Mouse (Mus musculus) intestine, postnatal 0 days (tissue): ENCODE results near the gene Cdc42ep2. TPM values are rescaled to one million over a fixed set of nuclear protein-coding genes. Genes with fewer than 3 reads are reported as not detected.
A peak's percentile ranks its signal among the peaks of the same experiment; 100 is the strongest.

ENCODE experiments used
- ATAC-seq: fragments of 200-750 bp; cut with Nextera tagmentation; 2 replicates; pipeline ENCODE4 v1.8.0; 2017; ENCODE audit warnings: mild to moderate bottlenecking, moderate TSS enrichment, moderate library complexity
- H3K27ac ChIP-seq: fragments of 300-500 bp; sonication (generic); 2 replicates; pipeline ENCODE4 v1.5.1; 2014; ENCODE audit warnings: mild to moderate bottlenecking, low read depth, low read length, moderate library complexity
- H3K27me3 ChIP-seq: fragments of 300-500 bp; sonication (generic); replicated peaks from 2 replicates; pipeline ENCODE4 v1.6.1; 2014; ENCODE audit warnings: low read length, mixed read lengths; ENCODE audit not compliant: control insufficient read depth, insufficient read depth
- H3K36me3 ChIP-seq: fragments of 300-500 bp; sonication (generic); 2 replicates; pipeline ENCODE4 v1.6.1; 2014; ENCODE audit warnings: mild to moderate bottlenecking, moderate library complexity; ENCODE audit not compliant: control insufficient read depth, insufficient read depth
- H3K4me1 ChIP-seq: fragments of 300-500 bp; sonication (generic); replicated peaks from 2 replicates; pipeline ENCODE4 v1.6.1; 2014; ENCODE audit warnings: antibody characterized with exemption, low read length, mixed read lengths; ENCODE audit not compliant: control insufficient read depth, insufficient read depth
- H3K4me2 ChIP-seq: fragments of 300-500 bp; sonication (generic); replicated peaks from 2 replicates; pipeline ENCODE4 v1.6.1; 2014; ENCODE audit warnings: low read depth, mild to moderate bottlenecking, moderate library complexity
- H3K4me3 ChIP-seq: fragments of 300-500 bp; sonication (generic); 2 replicates; pipeline ENCODE4 v1.5.1; 2014; ENCODE audit warnings: low read depth, low read length
- H3K9ac ChIP-seq: fragments of 300-500 bp; sonication (generic); 2 replicates; pipeline ENCODE4 v1.6.1; 2014; ENCODE audit warnings: mild to moderate bottlenecking, low read depth, low read length
- H3K9me3 ChIP-seq: fragments of 300-500 bp; sonication (generic); 2 replicates; pipeline ENCODE4 v1.6.1; 2016; ENCODE audit warnings: mixed run types; ENCODE audit not compliant: control insufficient read depth
- CTCF ChIP-seq: sonication (generic); IDR thresholded peaks from 2 replicates; pipeline ENCODE4 v1.5.1; 2016; ENCODE audit warnings: low read depth, mild to moderate bottlenecking, control low read depth, antibody characterized with exemption, moderate library complexity
- WGBS: fragments of 180-500 bp; shearing (Covaris S2); extraction: QIAGEN DNeasy Blood & Tissue Kit; methylation state at CpG from one replicate; pipeline ENCODE4 v1.1.7; 2014; 5-methylcytosine and 5-hydroxymethylcytosine counted together
- polyA plus RNA-seq: library from polyadenylated mRNA; unstranded; fragments of >200 nt; fragmentation: Nextera tagmentation; extraction: Ambion mirVana; gene quantifications from 2 replicates; pipeline ENCODE4 v1.2.1, GENCODE M21; 2015

Gene Cdc42ep2
- polyA plus RNA-seq, 1 experiment from 2014 or later = 6.6 TPM

GRCm38 (mm10) chr19:5954031-5954710, 29.6 kb upstream of the Cdc42ep2 start:
- no peaks in the 10 kb centered on the region for H3K27me3 ChIP-seq
- 0 out of 2 replicates have a peak overlapping the region, but pooled peaks have one; percentile 1 for H3K27ac ChIP-seq
- H3K9ac ChIP-seq = no peak overlapping the region
- WGBS = 51% methylated on average over 22 of the region's 22 CpGs
- no peak for TF ChIP-seq CTCF
- H3K4me1 ChIP-seq = peaks cover 4% of the 10 kb centered on the region; the same call in 1 of the 2 replicates
- H3K36me3 ChIP-seq = peaks cover 33% of the 10 kb centered on the region
- H3K4me2 ChIP-seq = no peak overlapping the region
- H3K4me3 ChIP-seq = no peak overlapping the region
- no peak for ATAC-seq
- H3K9me3 ChIP-seq = no peaks in the 10 kb centered on the region

DNA sequence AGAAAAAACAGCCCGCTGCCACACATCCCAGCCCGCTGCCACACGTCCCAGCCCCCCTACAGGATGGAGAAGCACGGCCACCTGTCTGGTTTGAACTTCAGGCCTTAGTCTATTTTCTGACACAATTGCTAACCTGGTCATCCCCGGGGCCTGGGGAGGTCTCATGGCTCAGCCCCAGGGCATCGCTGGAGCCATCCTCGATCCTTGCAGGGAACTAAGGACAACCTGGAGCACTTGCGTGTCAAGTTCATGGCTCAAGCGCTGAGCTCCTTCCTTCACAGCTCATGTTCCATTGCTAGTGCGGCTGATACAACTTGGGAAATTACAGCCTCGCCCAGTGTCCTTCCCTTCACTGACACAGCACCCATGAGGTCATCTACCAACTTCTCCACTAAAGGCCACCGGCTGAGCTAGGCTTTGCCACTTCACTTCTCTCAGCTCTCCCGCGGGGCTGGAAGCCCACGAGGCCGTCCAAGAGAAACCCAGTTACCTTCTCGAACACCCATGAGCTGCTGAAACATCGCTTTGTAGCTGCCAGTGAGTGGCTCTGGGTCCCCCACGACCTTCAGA, 28.7 kb upstream of the Cdc42ep2 start:
- no peak for TF ChIP-seq CTCF
- no peak for ATAC-seq
- no peak overlapping the region for H3K9ac ChIP-seq
- H3K4me3 ChIP-seq = no peak overlapping the region
- peaks cover 4% of the 10 kb centered on the region; the same call in 1 of the 2 replicates for H3K4me1 ChIP-seq
- no peak overlapping the region for H3K4me2 ChIP-seq
- H3K36me3 ChIP-seq = peaks cover 38% of the 10 kb centered on the region
- H3K9me3 ChIP-seq = no peaks in the 10 kb centered on the region
- WGBS = 82% methylated on average over 19 of the region's 19 CpGs
- H3K27me3 ChIP-seq = no peaks in the 10 kb centered on the region
- H3K27ac ChIP-seq = 0 out of 2 replicates have a peak overlapping the region, but pooled peaks have one; percentile 86

DNA sequence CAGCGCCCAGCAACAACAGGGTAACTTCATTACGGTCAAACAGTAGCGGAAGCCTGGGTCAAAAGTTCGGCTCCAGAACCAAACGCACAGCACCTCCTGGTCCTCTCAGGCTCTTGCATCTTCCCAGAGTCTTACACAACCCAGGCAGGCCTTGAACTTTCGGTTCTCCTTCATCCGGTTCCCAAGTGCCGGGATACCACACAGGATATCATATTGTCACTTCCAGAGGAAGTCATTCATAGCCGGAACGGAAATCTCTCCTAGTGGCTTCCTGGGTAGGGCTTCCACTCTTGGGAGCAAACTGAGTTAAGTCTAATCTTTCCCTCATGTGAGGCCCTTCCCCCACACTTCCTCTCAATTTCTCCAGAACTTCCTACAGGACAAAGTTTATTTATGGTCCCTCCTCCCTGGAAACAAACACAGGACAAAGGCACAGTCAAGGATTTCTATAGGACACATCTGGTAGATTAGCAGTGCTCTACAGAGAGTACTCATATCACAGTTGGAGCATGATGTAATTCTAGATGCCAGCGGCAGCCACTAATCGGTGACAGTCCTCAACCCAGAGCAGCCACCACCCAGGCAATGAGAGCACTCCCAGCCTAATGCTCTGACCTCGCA, 27.6 kb upstream of the Cdc42ep2 start:
- Histone ChIP-seq H3K4me3 (no peak overlapping the region), H3K27ac (peak overlapping the region; percentile 86), H3K4me2 (peak overlapping the region; percentile 24; the same call in 1 of the 2 replicates), H3K4me1 (peaks cover 4% of the 10 kb centered on the region; the same call in 1 of the 2 replicates), H3K27me3 (no peaks in the 10 kb centered on the region), H3K9me3 (no peaks in the 10 kb centered on the region), H3K9ac (no peak overlapping the region), H3K36me3 (peaks cover 48% of the 10 kb centered on the region)
- TF ChIP-seq CTCF = no peak
- ATAC-seq = peak; percentile 76
- WGBS = 48% methylated on average over 13 of the region's 13 CpGs

DNA sequence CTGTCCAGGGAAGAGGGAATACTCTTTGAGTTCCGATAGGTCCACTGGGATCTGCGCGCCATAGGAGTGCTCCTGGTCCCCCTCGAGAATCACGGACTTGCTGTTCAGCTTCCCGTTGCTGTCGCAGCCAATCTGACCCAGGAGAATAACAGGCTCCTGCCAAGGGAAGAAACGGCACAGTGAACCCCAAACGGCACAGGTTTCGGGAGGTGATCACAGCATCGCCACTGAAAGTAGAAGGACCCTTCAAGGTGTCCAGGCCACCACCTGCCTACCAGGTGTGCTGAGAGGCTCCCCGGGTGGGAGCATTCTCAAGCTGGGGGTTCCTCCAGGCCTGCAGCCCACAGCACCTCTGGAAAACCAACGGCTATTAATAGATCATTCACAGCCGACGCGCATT, 27.0 kb upstream of the Cdc42ep2 start:
- Histone ChIP-seq H3K4me2 (peak overlapping the region; percentile 24; the same call in 1 of the 2 replicates), H3K27me3 (no peaks in the 10 kb centered on the region), H3K9me3 (no peaks in the 10 kb centered on the region), H3K27ac (peak overlapping the region; percentile 86), H3K4me3 (no peak overlapping the region), H3K4me1 (peaks cover 4% of the 10 kb centered on the region; the same call in 1 of the 2 replicates), H3K36me3 (peaks cover 49% of the 10 kb centered on the region), H3K9ac (no peak overlapping the region)
- TF ChIP-seq CTCF = no peak
- ATAC-seq = no peak
- 80% methylated on average over 16 of the region's 16 CpGs for WGBS

DNA sequence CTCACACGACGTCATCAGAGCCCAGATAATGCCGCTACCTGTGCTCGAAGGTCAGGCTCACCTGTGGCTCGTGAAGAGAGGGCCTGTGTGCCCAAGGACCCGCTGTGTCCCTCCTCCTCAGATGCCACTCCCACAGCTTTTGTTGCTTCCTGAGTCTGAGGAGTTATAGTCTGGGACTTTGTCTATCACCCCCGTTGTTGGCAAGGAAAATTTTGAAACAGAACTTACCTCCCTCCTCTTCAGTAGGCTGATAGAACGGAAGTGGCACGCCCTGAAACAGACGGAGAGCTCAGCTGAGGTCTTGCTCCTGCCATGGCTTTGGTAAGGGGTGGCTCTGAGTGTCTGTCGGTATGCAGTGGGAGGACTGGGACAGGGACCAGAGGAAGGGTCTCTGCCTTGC, 25.6 kb upstream of the Cdc42ep2 start:
- 84% methylated on average over 11 of the region's 11 CpGs for WGBS
- Histone ChIP-seq H3K27me3 (no peaks in the 10 kb centered on the region), H3K4me2 (no peak overlapping the region), H3K27ac (no peak overlapping the region), H3K4me1 (peaks cover 12% of the 10 kb centered on the region), H3K36me3 (peaks cover 49% of the 10 kb centered on the region), H3K9ac (no peak overlapping the region), H3K4me3 (no peak overlapping the region), H3K9me3 (no peaks in the 10 kb centered on the region)
- ATAC-seq = no peak
- TF ChIP-seq CTCF = no peak

GRCm38 (mm10) chr19:5945891-5946290, 21.3 kb upstream of the Cdc42ep2 start:
- WGBS = 47% methylated on average over 8 of the region's 8 CpGs
- no peak overlapping the region for H3K4me2 ChIP-seq
- no peak for TF ChIP-seq CTCF
- peak overlapping the region; percentile 18; the same call in 1 of the 2 replicates for H3K9ac ChIP-seq
- H3K9me3 ChIP-seq = no peaks in the 10 kb centered on the region
- ATAC-seq = no peak
- H3K27me3 ChIP-seq = no peaks in the 10 kb centered on the region
- H3K4me3 ChIP-seq = no peak overlapping the region
- H3K36me3 ChIP-seq = peaks cover 54% of the 10 kb centered on the region
- peaks cover 12% of the 10 kb centered on the region for H3K4me1 ChIP-seq
- H3K27ac ChIP-seq = peak overlapping the region; percentile 16; the same call in 1 of the 2 replicates
